Mouse (Mus musculus): ENCODE measurements around the gene Sh3pxd2a.

The Sh3pxd2a gene

DNA sequence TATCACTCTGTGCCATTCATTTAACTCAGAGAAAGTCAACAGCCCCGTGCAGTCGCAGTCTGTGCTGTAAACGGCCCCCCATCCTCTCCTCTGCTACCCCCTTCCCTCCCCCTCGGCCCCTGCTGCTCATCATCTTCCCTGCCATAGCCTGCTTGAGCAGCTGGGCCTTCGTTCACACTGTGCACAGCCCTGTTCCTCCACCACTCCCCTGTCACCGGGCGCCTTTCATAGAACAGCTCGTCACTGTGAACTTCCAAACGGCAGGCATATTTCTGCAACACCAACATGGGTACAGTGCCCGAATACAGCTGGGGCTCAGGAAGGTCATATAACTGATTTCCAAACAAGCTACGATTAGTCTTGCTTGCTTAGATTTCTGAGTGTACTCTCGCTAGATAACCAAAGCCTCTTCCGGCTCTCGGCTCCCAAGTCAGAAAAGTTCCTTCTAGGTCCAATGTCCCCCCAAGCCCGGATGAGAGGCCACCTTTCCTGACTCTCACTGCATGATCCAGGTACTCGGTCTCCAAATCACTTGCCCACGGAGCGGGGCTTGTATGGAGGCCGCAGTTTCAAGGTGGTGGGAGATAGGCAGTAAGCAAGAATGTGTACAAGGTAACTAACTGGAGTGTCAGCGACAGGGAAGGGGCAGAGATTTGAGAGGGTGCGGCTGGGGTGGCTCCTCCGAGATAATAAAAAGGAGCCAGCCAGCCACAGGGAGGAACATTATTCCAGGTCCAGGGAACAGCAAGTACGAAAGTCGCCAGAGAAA, 125.6 kb downstream of the Sh3pxd2a start:
- no peak for DNase-seq (ENCODE audit: low spot score in 2 of 2)

DNA sequence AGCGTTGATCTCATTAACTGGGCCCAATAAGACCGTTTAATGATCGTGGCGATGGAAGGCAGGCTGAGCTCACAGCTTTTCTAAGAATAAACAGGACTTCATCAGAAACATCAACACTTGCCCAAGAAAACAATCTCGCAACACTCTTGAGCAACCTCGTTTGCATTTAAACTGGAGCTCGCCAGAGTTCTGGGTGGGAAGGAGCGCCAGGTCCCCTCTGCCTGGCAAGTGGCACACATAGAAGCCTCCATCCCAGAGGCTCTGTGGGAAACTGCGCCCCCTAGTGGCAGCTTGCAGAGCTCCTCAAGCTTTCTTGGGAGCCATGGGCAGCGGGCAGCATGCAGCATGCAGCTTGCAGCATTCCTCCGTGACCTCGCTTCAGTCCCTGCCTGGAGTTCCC, 126.5 kb downstream of the Sh3pxd2a start:
- DNase-seq (ENCODE audit: low spot score in 2 of 2) = peak; percentile 82 to 87

DNA sequence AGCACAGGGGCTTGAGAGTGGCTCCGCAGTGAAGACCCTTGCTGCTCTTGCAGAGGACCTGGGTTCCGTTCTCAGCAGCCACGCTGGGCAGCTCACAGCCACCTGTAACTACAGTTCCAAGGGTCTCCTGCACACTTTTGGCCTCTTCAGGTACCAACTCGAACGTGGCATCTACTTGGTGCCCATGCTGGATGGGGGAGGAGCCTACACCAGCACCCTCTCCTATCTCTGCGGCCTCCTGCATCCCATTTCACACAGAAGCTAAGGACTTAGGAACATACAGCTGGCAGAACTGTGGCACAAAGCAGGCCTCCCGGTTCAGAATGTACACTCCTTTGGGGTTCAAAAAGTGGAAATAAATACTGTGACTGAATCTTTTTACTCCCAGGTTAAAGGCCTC, 127.0 kb downstream of the Sh3pxd2a start:
- DNase-seq (ENCODE audit: low spot score in 2 of 2) = no peak

DNA sequence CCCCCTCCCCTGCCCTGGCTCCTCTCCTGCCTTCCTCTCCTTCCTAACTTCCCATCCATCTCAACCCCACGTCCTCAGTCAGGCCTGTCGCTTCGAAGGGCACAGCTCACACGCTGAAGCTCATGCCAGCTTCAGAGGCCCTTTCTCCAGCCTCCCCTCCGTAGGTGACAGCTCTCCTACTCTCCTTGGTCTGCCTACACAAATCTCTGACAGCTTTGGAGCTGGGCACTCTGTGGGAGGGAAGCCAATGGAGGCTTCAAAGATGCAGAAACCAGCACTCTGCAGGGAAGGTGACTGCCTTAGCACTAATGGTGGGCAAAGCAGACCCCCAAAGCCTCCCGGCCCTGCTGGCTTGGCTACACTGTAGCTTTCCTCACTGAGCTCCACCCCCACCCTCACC, 128.9 kb downstream of the Sh3pxd2a start:
- no peak for DNase-seq (ENCODE audit: low spot score in 2 of 2)

DNA sequence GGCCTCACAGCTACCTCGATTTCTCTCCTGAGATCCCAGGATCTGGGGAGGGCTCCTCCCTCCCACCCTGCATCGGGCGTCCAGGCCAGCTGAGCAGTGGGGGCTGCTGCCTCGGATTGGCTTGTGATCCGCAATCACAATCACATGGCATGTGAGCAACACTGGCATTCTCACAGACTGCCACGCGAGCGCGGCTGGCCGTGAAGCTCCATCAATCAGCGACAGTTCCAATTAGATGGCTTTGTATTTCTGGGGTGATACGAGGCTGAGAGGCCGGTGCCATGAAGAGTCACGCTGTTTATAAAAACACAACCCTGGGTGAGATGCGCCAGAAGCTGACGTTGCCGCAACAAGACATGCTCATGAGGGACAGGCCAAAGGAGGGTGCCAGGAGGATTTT, 129.5 kb downstream of the Sh3pxd2a start:
- DNase-seq (ENCODE audit: low spot score in 2 of 2) = no peak

DNA sequence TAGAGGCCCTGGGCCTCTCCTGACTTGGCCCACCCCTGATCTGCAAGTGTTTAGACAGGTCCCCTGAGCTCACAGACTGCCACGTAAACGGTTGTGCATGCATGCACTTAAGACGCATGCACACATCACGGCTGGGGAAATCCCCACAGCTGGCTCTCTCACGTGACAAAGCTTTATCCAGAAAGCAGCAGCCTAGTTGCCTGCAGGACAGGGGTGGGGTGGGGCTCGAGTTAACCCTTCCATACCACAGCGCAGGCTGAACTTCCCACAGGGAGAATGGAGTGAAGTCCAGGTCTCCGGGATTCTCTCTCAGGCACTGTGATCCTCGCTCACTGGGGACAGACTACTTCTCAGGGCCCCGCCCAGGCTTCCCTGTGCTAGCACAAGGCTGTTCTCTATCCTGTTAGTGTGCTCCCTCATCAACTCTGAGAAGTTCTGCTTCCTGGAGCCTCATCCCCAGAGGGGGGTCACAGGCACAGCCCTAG, 133.4 kb downstream of the Sh3pxd2a start:
- no peak for DNase-seq (ENCODE audit: low spot score in 2 of 2)

DNA sequence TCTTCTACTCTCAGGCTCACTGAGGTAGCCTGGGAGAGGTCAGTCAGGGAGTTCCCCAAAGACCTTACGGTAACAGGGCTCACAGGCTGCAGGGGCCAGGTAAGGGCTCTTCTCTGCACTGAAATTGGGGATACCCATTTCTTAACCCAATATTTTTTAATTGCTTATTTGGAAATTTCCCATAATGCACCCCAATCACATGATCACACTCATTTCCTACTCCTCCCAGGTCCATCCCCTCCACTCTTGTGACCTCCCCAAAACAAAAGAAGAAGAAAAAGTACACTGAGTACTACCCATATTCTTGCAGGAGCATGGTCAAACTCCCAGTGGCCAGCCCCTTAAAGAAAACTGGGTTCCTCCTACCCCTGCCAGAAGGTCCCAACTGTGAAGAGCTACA, 135.1 kb downstream of the Sh3pxd2a start:
- DNase-seq (ENCODE audit: low spot score in 2 of 2) = no peak

DNA sequence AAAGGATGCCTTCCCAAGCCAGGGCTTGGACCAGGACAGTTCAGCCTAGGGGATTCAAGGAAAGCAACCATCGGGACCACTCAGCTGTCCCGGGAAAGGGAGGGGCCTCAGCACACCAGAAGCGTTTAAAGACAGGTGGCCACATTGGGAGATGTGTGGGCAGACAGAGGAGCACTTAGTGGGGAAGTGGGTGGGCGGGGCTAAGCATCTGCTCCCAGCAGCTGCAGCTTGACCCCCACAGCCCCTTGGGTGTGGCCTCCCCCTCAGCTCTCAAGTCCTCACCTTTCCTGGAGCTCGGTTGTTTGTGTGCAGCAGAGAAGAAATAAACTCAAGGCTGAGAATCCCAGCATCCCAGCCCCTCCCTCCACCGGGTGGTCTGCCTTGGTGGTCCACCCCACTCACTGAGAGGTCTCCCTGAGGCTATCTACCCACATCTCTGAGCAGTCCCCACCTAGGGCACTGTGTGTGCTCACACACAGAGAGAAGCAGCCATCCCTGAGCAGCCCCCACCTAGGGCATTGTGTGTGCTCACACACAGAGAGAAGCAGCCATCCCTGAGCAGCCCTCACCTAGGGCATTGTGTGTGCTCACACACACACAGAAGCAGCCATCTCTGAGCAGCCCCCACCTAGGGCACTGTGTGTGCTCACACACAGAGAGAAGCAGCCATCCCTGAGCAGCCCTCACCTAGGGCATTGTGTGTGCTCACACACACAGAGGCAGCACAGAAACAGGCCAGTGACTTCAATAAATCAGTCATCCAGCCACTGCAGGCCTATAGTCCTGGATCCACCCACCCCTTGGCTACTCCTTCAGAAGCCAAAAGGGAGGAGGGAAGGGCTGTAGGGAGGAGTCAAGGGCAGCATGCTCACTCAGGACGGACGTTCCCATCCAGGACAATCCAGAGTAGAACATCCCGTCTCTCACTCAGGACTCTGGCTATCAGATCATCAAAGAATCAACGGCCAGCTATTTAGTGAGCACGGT, 136.0 kb downstream of the Sh3pxd2a start:
- DNase-seq (ENCODE audit: low spot score in 2 of 2) = no peak

DNA sequence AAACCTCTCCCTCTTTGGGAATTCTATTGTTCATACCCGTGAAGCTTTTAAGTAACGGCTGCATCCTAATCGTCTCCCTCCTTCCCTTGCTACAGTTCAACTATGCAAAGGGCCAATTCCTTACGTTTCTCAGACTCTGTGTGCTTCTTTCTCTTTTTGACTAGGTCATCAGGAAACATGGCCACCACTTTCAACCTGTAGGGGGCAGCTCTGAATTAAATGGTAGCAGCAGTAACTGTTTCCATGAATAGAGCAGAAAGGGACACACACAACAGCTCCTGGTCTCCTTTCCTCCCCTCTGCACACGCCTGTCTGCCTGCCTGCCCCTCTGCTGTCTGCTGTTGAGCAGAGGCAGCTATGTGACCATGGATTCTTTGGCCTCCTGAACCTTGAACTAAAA, 138.3 kb downstream of the Sh3pxd2a start:
- no peak for DNase-seq (ENCODE audit: low spot score in 2 of 2)

DNA sequence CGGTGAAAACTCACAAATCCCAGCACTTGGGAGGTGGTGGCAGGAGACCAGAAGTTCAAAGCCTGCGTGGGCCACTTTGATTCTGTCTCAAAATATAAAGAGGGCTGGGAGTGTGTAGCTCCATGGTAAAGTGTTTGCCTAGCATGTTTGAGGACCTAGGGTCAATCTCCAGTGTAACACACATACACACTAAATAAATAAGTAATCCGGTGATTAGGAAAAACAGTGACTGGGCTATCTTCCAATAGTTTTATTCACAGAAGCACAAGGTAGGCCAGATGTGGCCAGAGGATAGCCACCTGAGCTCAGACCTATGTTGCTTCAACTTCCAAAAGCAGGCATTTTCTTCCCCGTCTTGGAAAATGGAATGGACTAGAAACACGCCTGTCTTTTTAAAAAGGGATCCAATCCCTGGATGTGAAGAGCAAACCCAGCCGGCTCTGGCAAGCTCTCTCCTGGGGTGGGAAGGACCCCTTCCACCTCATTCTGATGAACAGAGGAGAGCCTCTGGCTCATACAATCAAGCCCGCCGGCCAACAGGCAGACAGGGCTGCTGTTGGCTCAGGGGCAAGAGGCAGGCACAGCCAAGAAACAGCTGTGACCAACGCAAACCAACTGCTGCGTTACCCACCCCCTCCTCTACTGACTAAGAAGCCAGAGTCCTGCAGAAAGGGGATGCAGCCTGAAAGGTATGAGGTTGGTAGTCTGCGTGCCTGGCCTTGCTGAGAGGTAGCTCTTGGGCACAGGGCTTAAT, 140.9 kb downstream of the Sh3pxd2a start:
- no peak for DNase-seq (ENCODE audit: low spot score in 2 of 2)

DNA sequence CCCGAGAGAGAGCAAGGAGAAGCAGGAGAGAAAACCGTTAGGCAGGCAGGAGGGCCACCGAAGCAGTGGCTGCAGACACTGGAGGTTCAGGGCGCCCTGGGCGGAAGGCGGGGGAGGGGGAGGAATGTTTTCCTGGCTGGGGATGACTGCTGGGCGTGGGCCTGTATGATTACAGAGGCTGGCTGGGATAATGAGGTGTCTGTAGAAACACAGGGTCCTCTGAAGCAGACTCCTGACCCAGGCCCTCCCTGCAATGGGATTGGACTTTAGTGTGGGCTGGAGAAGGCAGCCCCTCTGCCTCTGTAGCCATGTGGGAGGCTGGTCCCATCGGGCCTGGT, 143.9 kb downstream of the Sh3pxd2a start:
- no peak for DNase-seq (ENCODE audit: low spot score in 2 of 2)

DNA sequence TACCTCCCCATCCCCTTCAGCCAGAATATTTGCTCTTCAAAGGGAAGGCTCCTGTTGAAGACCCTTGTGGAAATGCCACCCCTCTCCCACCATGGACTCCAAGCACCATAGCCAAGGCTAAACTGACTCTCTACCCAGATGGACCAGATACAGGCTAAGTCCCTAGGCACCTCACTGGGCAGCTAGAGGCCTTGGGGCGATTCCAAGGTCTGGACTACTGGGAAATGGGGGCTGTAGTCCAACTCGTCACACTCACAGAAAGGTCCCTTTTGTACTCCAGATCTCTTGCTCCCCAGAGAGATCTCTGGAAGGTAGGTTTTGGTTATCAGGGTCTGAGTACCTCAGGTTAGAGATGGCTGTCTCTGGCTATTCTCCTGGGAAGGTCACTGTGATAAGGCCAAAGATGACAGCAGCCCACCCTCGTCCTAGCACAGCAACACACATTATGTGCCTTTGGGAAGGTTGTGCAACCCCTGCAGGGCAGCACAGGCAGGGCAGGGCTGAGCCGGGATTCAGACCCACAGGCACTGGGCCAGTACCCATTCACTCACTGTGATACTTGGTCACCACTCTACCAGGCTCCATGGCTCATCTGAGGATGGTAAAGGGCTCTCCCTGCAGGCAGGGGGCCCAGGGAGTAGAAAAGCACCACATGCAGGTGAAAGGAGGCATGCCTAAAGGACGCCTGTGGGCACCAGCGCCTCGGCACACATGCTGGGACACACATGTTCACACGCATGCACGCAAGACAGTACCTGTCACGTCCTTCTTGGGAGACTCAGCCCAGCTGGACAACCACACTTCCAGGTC, 144.5 kb downstream of the Sh3pxd2a start:
- DNase-seq (ENCODE audit: low spot score in 2 of 2) = no peak

DNA sequence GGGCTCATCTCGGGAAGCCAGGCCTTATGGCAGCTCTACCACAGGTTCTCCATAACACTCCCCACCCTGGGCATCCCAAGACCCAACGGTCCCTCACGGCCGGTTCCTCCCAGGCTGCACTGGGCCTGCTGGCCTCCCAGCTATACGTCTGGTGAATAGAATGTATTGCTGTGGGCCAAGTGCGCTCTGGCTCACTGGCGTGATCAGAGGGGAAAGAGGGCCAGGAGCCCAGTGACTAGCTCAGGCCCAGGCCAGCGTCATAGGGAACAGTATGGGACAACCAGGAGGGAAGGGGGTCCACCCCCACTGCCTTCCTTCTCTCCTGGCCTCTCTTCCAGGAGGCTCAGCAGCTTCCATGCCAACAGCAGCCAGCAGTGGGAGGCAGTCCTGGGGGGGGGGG, 145.1 kb downstream of the Sh3pxd2a start:
- DNase-seq (ENCODE audit: low spot score in 2 of 2) = no peak

DNA sequence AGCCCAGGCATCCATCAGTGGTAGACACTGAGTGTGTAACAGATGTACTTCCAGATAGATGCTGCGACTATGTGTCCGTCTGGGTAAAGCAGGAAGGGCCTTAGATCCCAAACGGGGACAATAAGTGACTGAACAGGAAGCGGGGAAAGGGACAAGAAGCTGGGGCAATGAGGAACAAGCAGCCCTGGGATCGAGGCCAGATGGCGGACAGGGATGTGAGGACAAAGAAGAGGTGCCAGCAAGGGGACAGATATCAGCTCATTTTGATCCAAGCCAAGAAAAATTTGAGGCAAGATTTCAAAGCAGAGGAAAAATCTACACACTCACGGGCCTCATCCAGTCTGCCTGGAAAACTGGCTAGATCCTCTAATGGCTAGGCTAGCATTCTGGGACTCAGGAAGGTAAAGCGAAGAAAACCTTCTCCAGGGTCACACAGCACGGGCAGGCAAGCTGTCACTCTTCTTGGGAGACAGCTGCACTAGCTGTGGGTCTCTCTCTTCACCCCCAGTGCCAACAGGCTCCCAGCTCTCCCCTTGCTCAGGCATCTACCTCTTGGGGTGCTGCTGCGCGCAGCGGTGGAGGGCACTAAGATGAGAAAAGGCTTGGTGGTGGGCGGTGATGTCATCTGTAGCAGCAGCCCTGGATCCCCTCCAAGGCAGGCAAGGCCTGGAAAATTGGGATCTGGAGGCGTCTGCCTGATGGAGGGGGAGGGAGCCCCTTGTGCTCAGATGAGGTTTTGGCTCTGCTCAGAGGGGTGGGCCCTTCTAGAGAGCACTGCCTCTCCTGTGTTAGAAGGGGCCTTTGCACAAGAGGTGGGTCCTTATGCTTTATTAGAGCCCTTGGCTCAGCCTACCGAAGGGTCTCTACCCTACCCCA, 146.9 kb downstream of the Sh3pxd2a start:
- DNase-seq (ENCODE audit: low spot score in 2 of 2) = no peak

DNA sequence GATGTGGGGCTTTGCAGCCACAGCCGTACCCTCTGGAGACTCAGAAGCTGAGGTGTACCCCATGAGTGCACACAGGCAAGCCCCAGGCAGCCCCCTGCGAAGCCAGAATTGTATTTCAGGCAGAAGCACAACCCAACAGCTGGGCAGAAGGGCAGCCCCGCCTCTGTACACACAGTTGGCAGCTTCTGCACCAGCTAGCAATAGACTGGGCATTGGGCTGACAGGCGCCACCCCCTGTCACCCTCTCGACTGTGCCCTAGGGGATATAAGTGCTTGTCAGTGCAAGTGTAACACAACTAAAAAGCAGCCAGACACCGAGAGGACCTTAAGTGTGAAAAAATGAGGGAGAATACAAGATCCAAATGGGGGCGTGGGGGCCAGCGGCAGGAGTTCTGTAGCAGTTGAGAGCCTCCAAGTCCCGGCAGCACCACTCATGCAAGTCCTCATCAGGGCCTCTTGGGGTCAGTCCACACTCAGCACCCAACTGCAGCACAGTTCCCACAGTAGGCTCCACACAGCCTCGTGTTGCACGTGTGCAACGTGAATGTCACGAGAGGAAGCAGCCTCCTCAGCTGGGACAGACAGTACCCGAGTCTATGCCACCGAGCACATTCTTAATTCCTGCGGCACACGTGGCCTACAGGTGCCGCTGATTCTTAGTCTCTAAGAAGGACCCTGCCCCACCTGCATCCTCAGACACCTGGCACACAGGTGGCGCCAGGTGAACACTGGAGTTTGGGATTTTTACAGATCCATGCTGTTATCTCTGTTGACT, 147.7 kb downstream of the Sh3pxd2a start:
- no peak for DNase-seq (ENCODE audit: low spot score in 2 of 2)

DNA sequence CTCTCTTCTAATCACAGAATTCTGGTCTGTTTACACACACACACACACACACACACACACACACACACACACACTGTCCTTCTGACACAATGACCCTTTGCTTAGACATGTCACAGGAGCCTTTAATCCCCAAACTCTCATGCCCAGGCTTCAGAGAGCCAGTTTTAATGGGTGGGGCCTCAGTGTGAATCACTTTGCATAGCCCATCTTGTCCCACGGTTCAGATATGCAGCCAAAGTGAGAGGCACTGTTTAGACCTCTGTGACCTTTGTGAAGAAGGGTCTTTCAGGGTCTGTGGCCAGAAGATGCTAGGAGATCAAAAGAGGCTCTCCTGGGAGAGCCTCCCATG, 148.3 kb downstream of the Sh3pxd2a start:
- DNase-seq (ENCODE audit: low spot score in 2 of 2) = no peak

DNA sequence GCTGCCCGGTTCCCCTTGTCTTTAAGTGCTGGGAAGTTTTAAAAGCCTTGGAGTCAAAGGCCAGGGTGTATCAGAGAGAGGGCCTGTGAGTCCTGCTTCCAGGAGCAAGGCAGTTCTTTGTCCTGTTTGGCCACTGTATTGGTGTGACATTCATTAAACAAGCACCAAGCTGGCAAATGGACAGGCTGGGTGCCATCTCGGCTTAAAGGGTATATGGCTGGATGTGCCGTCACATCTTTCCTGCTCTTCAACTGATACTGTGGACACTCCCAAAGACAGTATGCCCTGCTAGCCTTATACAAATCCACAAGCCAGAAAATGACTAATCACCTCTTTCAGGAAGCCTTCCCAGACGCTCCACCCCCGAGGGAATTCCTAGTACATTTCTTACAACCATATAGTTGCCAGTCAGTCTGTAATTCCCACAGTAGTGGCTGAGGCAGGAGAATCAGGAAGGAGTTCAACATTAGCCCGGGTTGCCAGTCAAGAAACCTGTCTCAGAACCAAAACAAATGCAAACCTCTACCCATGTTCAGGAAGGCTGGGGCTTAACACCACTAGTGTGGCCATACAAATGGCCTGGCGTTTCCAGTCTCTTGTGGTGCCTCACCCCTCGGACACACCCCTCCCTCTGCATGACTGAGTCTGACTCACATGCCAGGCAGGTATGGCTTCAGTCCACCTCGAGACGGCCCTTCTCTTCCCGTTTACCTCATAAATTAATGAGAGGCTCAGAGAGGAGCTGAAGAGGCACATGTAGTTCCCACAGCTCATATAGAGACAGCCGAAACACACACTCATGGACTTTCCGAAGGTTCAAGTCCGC, 148.9 kb downstream of the Sh3pxd2a start:
- DNase-seq (ENCODE audit: low spot score in 2 of 2) = peak in 1 of 2 experiments; percentile 31

DNA sequence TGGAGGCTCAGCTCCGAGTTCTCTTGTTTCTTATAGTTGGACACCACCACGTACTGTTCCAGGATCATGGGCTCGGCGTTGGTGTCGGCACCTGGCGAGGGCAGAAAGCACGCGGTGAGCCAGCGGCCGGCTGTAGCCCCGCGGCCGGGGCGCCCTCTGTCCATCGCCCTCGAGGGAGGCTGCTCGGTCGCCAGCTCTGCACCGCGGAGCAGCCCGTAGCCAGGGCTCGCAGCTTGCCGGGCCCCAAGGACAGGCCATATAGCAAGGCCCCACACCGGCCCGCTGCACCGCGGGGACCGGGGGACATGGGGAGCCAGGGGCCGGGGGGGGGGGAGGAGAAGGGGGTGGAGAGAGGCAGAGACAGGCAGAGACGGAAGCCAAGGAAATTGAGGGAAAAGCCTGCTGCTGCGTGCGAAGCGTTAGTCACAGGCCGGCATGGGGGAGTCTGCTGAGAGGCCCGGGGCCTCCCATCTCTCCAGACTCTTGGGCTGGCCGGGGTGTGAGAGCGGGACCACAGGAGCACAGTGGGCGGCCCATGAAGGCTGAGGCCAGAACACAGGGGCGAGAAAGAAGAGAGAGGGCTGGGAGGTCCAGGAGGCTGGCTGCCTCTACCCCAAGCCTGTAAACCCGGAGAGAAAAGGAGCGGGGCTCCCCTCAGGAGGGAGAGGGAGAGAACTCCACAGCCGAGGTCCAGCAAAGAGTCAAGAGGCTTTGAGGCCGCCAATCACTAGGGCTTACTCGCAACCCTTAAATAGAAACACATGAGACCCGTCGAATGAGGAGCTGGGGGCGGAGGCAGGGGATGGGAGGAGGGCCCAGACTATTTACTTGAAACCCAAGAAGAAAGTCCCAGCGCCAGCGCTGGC, 149.9 kb downstream of the Sh3pxd2a start:
- DNase-seq (ENCODE audit: low spot score in 2 of 2) = peak; percentile 63 to 78
